Mouse (Mus musculus) lung, adult 2 months (tissue): ENCODE data around the gene Zfp317.
"Not testable (repeated sequence)": the region's sequence is repeated elsewhere in the genome, so short reads cannot be mapped to it uniquely, and the experiment has no call there.

ENCODE experiments used
- CTCF ChIP-seq: fragments of 200-500 bp; IDR thresholded peaks from 2 replicates; pipeline ENCODE4 v1.5.1; 2011; ENCODE audit warnings: mild to moderate bottlenecking, low read length, control low read depth; ENCODE audit not compliant: insufficient read depth
- POLR2A ChIP-seq: fragments of 200-500 bp; IDR thresholded peaks from 2 replicates; pipeline ENCODE4 v1.6.1; 2011; ENCODE audit warnings: low read depth, mild to moderate bottlenecking, control low read depth, low read length, borderline replicate concordance; ENCODE audit errors: extremely low read depth

GRCm38 (mm10) chr9:19694285-19694684, 72.4 kb downstream of the Zfp317 start:
- not testable (repeated sequence) for TF ChIP-seq POLR2A, CTCF
